Mouse (Mus musculus) CD4-positive, CD25-positive, alpha-beta regulatory T cell, adult 4 months (primary cell): ENCODE data around the gene Ndufs2. TPM values are rescaled to one million over a fixed set of nuclear protein-coding genes. Genes with fewer than 3 reads are reported as not detected.
"Not testable (repeated sequence)": the region's sequence is repeated elsewhere in the genome, so short reads cannot be mapped to it uniquely, and the experiment has no call there.

Experiments used
- ATAC-seq: one replicate; pipeline ENCODE4 v1.8.0; 2017
- polyA plus RNA-seq, 2 experiments: library from polyadenylated mRNA; unstranded; fragments of 100-300 nt; shearing (Covaris generic); gene quantifications; one replicate each; pipeline ENCODE4 v1.2.1; 2017

Gene Ndufs2
- polyA plus RNA-seq, 2 experiments from 2014 or later, result 115 to 119 TPM

- no peak for ATAC-seq
Measured at GRCm38 (mm10) chr1:171251594-171252324, 571 bp upstream of the Ndufs2 start.

- ATAC-seq, result no peak
Measured at GRCm38 (mm10) chr1:171249913-171250600, 1.1 kb downstream of the Ndufs2 start, which contains the start of gene Adamts4. Gene Adamts4, plus strand, starts transcription at chr1:171250421.

- ATAC-seq, result no peak
Measured at GRCm38 (mm10) chr1:171248386-171249226, 2.6 kb downstream of the Ndufs2 start.

- ATAC-seq, result no peak
Measured at GRCm38 (mm10) chr1:171247916-171248315, 3.3 kb downstream of the Ndufs2 start.

- ATAC-seq, result peak; percentile 8
Measured at GRCm38 (mm10) chr1:171247453-171247841, 3.7 kb downstream of the Ndufs2 start.

- peak; percentile 99 for ATAC-seq
Measured at GRCm38 (mm10) chr1:171246709-171247452, 4.3 kb downstream of the Ndufs2 start.

- no peak for ATAC-seq
Measured at GRCm38 (mm10) chr1:171245353-171245752, 5.8 kb downstream of the Ndufs2 start.

GRCm38 (mm10) chr1:171241952-171242351, 9.2 kb downstream of the Ndufs2 start:
- ATAC-seq, result not testable (repeated sequence)

GRCm38 (mm10) chr1:171240911-171241310, 10.3 kb downstream of the Ndufs2 start:
- no peak for ATAC-seq

- ATAC-seq, result no peak
Measured at GRCm38 (mm10) chr1:171239992-171240744, 11.0 kb downstream of the Ndufs2 start.

GRCm38 (mm10) chr1:171238463-171238862, 12.7 kb downstream of the Ndufs2 start:
- ATAC-seq, result peak; percentile 60

GRCm38 (mm10) chr1:171237438-171237837, 13.8 kb downstream of the Ndufs2 start:
- ATAC-seq, result no peak

- ATAC-seq, result no peak
Measured at GRCm38 (mm10) chr1:171235791-171236190, 15.4 kb downstream of the Ndufs2 start.

- no peak for ATAC-seq
Measured at GRCm38 (mm10) chr1:171234538-171234937, 16.6 kb downstream of the Ndufs2 start.

GRCm38 (mm10) chr1:171234126-171234525, 17.1 kb downstream of the Ndufs2 start, which contains the start of gene Fcer1g:
Gene Fcer1g, minus strand, starts transcription at chr1:171234365.
- no peak for ATAC-seq

GRCm38 (mm10) chr1:171232800-171233730, 18.1 kb downstream of the Ndufs2 start:
- ATAC-seq, result no peak

- no peak for ATAC-seq
Measured at GRCm38 (mm10) chr1:171232348-171232747, 18.8 kb downstream of the Ndufs2 start.

GRCm38 (mm10) chr1:171231844-171232243, 19.3 kb downstream of the Ndufs2 start:
- no peak for ATAC-seq

GRCm38 (mm10) chr1:171230215-171230614, 21.0 kb downstream of the Ndufs2 start:
- ATAC-seq, result no peak

- ATAC-seq, result no peak
Measured at GRCm38 (mm10) chr1:171229750-171230149, 21.4 kb downstream of the Ndufs2 start.
